Mouse (Mus musculus) olfactory bulb, adult 2 months (tissue): Measurements from ENCODE around the gene Itgb8.

Experiments used
- CTCF ChIP-seq: fragments of 200-500 bp; IDR thresholded peaks from 2 replicates; pipeline ENCODE4 v1.5.1; 2012; ENCODE audit warnings: low read depth, mild to moderate bottlenecking, low read length, moderate library complexity; ENCODE audit not compliant: insufficient read depth
- POLR2A ChIP-seq: fragments of 200-500 bp; IDR thresholded peaks from 2 replicates; pipeline ENCODE4 v1.6.1; 2012; ENCODE audit warnings: mild to moderate bottlenecking, low read depth, low read length, moderate library complexity; ENCODE audit not compliant: insufficient read depth

DNA sequence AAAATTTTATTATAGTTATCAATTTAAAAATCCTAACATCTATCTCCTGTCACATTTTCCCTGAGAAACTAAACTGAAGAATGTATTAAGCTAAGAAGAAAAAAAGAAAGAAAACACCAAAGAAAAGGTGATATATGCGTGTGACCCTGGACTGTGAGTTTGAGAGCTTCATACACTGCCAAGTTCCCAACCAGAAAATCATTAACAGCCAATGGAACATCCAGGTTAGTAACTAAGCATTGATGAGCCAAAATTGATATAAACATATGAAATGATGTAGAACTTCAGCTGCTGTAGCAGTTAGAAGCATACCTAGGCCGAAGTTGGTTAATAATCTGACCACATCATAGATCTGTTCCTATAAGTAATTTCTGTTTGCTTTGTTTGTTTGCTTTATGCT is 6.8 kb downstream of the Itgb8 start:
- TF ChIP-seq CTCF (no peak), POLR2A (no peak)
